Mouse (Mus musculus): ENCODE results near the gene Cysltr2. TPM values are rescaled to one million over a fixed set of nuclear protein-coding genes. Genes with fewer than 3 reads are reported as not detected.

Cysltr2 gene
- polyA plus RNA-seq (2012; rRNA removed): 0.20 and 0.34 TPM in 2 replicates
- polyA plus RNA-seq (2014; fragmentation: Nextera tagmentation; extraction: Ambion mirVana): 0.36 TPM in 1 of 2 replicates, not detected in the other

- Histone ChIP-seq H3K4me2 (replicated peaks; ENCODE audit: low read depth, low read length, severe bottlenecking) (no peak within 1 kb of the TSS), H3K36me3 (ENCODE audit: control insufficient read depth, insufficient read depth, low read length) (no peaks in the 10 kb centered on the region), H3K4me3 (replicated peaks; ENCODE audit: low read length) (no peak within 1 kb of the TSS), H3K27ac (replicated peaks; ENCODE audit: low read depth, low read length) (no peak within 1 kb of the TSS), H3K9ac (ENCODE audit: low read depth, low read length, severe bottlenecking) (no peak within 1 kb of the TSS), H3K9me3 (ENCODE audit: control insufficient read depth, low read length) (no peaks in the 10 kb centered on the region), H3K27me3 (ENCODE audit: control insufficient read depth, insufficient read depth, low read length) (no peaks in the 10 kb centered on the region), H3K4me1 (ENCODE audit: control insufficient read depth, insufficient read depth, low read length) (no peaks in the 10 kb centered on the region)
- DNase-seq (ENCODE audit: low spot score) (no peak), ATAC-seq (ENCODE audit: low FRiP score, low read depth) (no peak)
- no peak for TF ChIP-seq POLR2A (IDR thresholded peaks at IDR 0.05; ENCODE audit: borderline replicate concordance, extremely low read depth, insufficient read depth, insufficient read length)
- 45% methylated on average over 6 of the region's 6 CpGs for WGBS
These were observed at the start of gene Cysltr2 for GRCm38 (mm10) chr14:73048937-73049336. TSS of gene Cysltr2 (minus strand) at chr14:73049114.

GRCm38 (mm10) chr14:73094802-73095550 lies 46.1 kb upstream of the Cysltr2 start:
- Histone ChIP-seq H3K4me1 (ENCODE audit: control insufficient read depth, insufficient read depth, low read length) (no peaks in the 10 kb centered on the region; the same call in 1 of the 2 replicates), H3K4me2 (replicated peaks; ENCODE audit: low read depth, low read length, severe bottlenecking) (no peak overlapping the region), H3K9me3 (ENCODE audit: control insufficient read depth, low read length) (no peaks in the 10 kb centered on the region), H3K27me3 (ENCODE audit: control insufficient read depth, insufficient read depth, low read length) (no peaks in the 10 kb centered on the region), H3K4me3 (replicated peaks; ENCODE audit: low read length) (no peak overlapping the region), H3K36me3 (ENCODE audit: control insufficient read depth, insufficient read depth, low read length) (no peaks in the 10 kb centered on the region), H3K27ac (replicated peaks; ENCODE audit: low read depth, low read length) (no peak overlapping the region), H3K9ac (ENCODE audit: low read depth, low read length, severe bottlenecking) (no peak overlapping the region)
- TF ChIP-seq POLR2A (IDR thresholded peaks at IDR 0.05; ENCODE audit: borderline replicate concordance, extremely low read depth, insufficient read depth, insufficient read length): no peak
- DNase-seq (ENCODE audit: low spot score) (no peak), ATAC-seq (ENCODE audit: low FRiP score, low read depth) (no peak; the same call in 1 of the 2 replicates)
- WGBS: 37% methylated on average over 13 of the region's 13 CpGs

GRCm38 (mm10) chr14:73092871-73093270 lies 44.0 kb upstream of the Cysltr2 start:
- no peak for DNase-seq (ENCODE audit: low spot score)
- H3K4me1 ChIP-seq (ENCODE audit: control insufficient read depth, insufficient read depth, low read length): no peaks in the 10 kb centered on the region; the same call in 1 of the 2 replicates
- TF ChIP-seq POLR2A (IDR thresholded peaks at IDR 0.05; ENCODE audit: borderline replicate concordance, extremely low read depth, insufficient read depth, insufficient read length): no peak
- no peak overlapping the region for H3K9ac ChIP-seq (ENCODE audit: low read depth, low read length, severe bottlenecking)
- no peak for ATAC-seq (ENCODE audit: low FRiP score, low read depth)
- H3K27ac ChIP-seq (replicated peaks; ENCODE audit: low read depth, low read length): no peak overlapping the region
- 90% methylated on average over 3 of the region's 3 CpGs for WGBS
- no peak overlapping the region for H3K4me3 ChIP-seq (replicated peaks; ENCODE audit: low read length)
- no peak overlapping the region for H3K4me2 ChIP-seq (replicated peaks; ENCODE audit: low read depth, low read length, severe bottlenecking)
- no peaks in the 10 kb centered on the region for H3K36me3 ChIP-seq (ENCODE audit: control insufficient read depth, insufficient read depth, low read length)
- H3K9me3 ChIP-seq (ENCODE audit: control insufficient read depth, low read length): no peaks in the 10 kb centered on the region
- no peaks in the 10 kb centered on the region for H3K27me3 ChIP-seq (ENCODE audit: control insufficient read depth, insufficient read depth, low read length)

GRCm38 (mm10) chr14:73088224-73088623 lies 39.3 kb upstream of the Cysltr2 start:
- Histone ChIP-seq H3K4me1 (ENCODE audit: control insufficient read depth, insufficient read depth, low read length) (no peaks in the 10 kb centered on the region), H3K9me3 (ENCODE audit: control insufficient read depth, low read length) (no peaks in the 10 kb centered on the region), H3K27ac (replicated peaks; ENCODE audit: low read depth, low read length) (no peak overlapping the region), H3K9ac (ENCODE audit: low read depth, low read length, severe bottlenecking) (no peak overlapping the region), H3K4me2 (replicated peaks; ENCODE audit: low read depth, low read length, severe bottlenecking) (no peak overlapping the region), H3K36me3 (ENCODE audit: control insufficient read depth, insufficient read depth, low read length) (no peaks in the 10 kb centered on the region), H3K27me3 (ENCODE audit: control insufficient read depth, insufficient read depth, low read length) (no peaks in the 10 kb centered on the region), H3K4me3 (replicated peaks; ENCODE audit: low read length) (no peak overlapping the region)
- DNase-seq (ENCODE audit: low spot score) (no peak), ATAC-seq (ENCODE audit: low FRiP score, low read depth) (no peak)
- TF ChIP-seq POLR2A (IDR thresholded peaks at IDR 0.05; ENCODE audit: borderline replicate concordance, extremely low read depth, insufficient read depth, insufficient read length): no peak
- 91% methylated on average over 1 of the region's 1 CpGs for WGBS

- Histone ChIP-seq H3K36me3 (ENCODE audit: control insufficient read depth, insufficient read depth, low read length) (no peaks in the 10 kb centered on the region), H3K27me3 (ENCODE audit: control insufficient read depth, insufficient read depth, low read length) (no peaks in the 10 kb centered on the region), H3K27ac (replicated peaks; ENCODE audit: low read depth, low read length) (no peak overlapping the region), H3K4me2 (replicated peaks; ENCODE audit: low read depth, low read length, severe bottlenecking) (no peak overlapping the region), H3K4me3 (replicated peaks; ENCODE audit: low read length) (no peak overlapping the region), H3K4me1 (ENCODE audit: control insufficient read depth, insufficient read depth, low read length) (no peaks in the 10 kb centered on the region), H3K9ac (ENCODE audit: low read depth, low read length, severe bottlenecking) (no peak overlapping the region), H3K9me3 (ENCODE audit: control insufficient read depth, low read length) (no peaks in the 10 kb centered on the region)
- WGBS: 84% methylated on average over 5 of the region's 5 CpGs
- TF ChIP-seq POLR2A (IDR thresholded peaks at IDR 0.05; ENCODE audit: borderline replicate concordance, extremely low read depth, insufficient read depth, insufficient read length): no peak
- DNase-seq (ENCODE audit: low spot score): no peak
- ATAC-seq (ENCODE audit: low FRiP score, low read depth): no peak
These were observed 38.8 kb upstream of the Cysltr2 start for GRCm38 (mm10) chr14:73087746-73088145.
